18 mouse cellular contexts compared by ENCODE assay signal in the genomic region with DNA sequence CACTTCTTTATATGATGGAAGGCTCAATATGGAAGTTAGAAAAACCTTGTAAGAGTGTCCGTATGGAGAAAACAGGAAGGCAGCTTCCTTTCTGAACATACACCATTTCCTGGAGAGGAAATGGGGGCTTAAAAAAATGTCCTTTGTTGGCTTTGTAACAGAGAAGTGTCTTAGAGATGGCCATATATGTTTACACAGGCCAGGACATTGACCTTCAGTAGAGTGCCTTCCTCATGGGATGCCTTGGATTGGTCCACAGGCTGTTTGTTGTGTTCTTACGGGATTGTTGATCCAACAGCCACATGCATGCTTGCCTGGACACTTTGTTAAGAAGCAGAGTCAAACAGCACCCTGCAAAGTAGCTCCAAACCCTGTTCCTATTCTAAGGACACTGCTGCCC.
A peak's percentile ranks its signal among the peaks of the same experiment; 100 is the strongest.
DNase-seq lines count a peak whose midpoint lies in the region; ATAC-seq lines count a peak whose summit lies in the region.
"Had no signal": no experiment of that assay in that cellular context is flagged by ENCODE, and none has a peak within 500 bp of the region (broad histone marks: within the 10 kb centered on the region; RNA-seq: fewer than 3 reads in every experiment).

No protein-coding gene starts in this region.

- H3K9ac ChIP-seq in kidney, embryonic 15.5 days, result no peak overlapping the region
- H3K9ac ChIP-seq in liver, embryonic 15.5 days, result no peak overlapping the region
- H3K9ac ChIP-seq: hindbrain, embryonic 15.5 days; liver, embryonic 14.5 days; neural tube, embryonic 12.5 days had no signal

- H3K4me3 ChIP-seq in kidney, embryonic 15.5 days (replicated peaks), result no peak overlapping the region
- no peak overlapping the region for H3K4me3 ChIP-seq in liver, embryonic 15.5 days (replicated peaks)
- H3K4me3 ChIP-seq: hindbrain, embryonic 15.5 days; neural tube, embryonic 12.5 days had no signal

- peak; percentile 33; the same call in 1 of the 2 replicates for ATAC-seq in kidney, embryonic 15.5 days (replicated peaks; ENCODE audit: low FRiP score)
- peak; percentile 18; the same call in 1 of the 2 replicates for ATAC-seq in liver, embryonic 15.5 days (ENCODE audit: insufficient read depth)
- ATAC-seq: forebrain, embryonic 16.5 days had no signal

- no peaks in the 10 kb centered on the region for H3K27me3 ChIP-seq in kidney, embryonic 15.5 days
- no peaks in the 10 kb centered on the region for H3K27me3 ChIP-seq in liver, embryonic 15.5 days
- H3K27me3 ChIP-seq: hindbrain, embryonic 15.5 days; neural tube, embryonic 12.5 days had no signal

- peaks cover 15% of the 10 kb centered on the region for H3K4me1 ChIP-seq in kidney, embryonic 15.5 days
- no peaks in the 10 kb centered on the region for H3K4me1 ChIP-seq in liver, embryonic 15.5 days (replicated peaks)
- H3K4me1 ChIP-seq: neural tube, embryonic 12.5 days had no signal

- H3K27ac ChIP-seq in kidney, embryonic 15.5 days, result peak overlapping the region; percentile 61
- H3K27ac ChIP-seq in liver, embryonic 15.5 days (replicated peaks), result no peak overlapping the region
- H3K27ac ChIP-seq: hindbrain, embryonic 15.5 days; liver, embryonic 14.5 days; neural tube, embryonic 12.5 days had no signal

- no peak overlapping the region for H3K4me2 ChIP-seq in kidney, embryonic 15.5 days
- H3K4me2 ChIP-seq in liver, embryonic 15.5 days, result no peak overlapping the region
- H3K4me2 ChIP-seq: hindbrain, embryonic 15.5 days; neural tube, embryonic 12.5 days had no signal

- no peaks in the 10 kb centered on the region for H3K9me3 ChIP-seq in kidney, embryonic 15.5 days (replicated peaks)
- no peaks in the 10 kb centered on the region for H3K9me3 ChIP-seq in liver, embryonic 15.5 days (replicated peaks)
- H3K9me3 ChIP-seq: hindbrain, embryonic 15.5 days; neural tube, embryonic 12.5 days had no signal

- peak; percentile 83 for DNase-seq in heart, adult 11 months
- DNase-seq in heart, adult 8-10 months (ENCODE audit: low spot score), result no peak
- no peak for DNase-seq in kidney, adult 18-20 months
- peak; percentile 24 for DNase-seq in 416B (ENCODE audit: low read depth)
- no peak for DNase-seq in urinary bladder, postnatal 4 days (ENCODE audit: low spot score in 2 of 2)
- DNase-seq in embryo, embryonic 10 days (ENCODE audit: low spot score), result no peak
- DNase-seq: cerebellum, postnatal 10 days; gastrocnemius, postnatal 10 days; kidney, postnatal 4 days; midbrain, embryonic 14.5 days; retina, postnatal 1 day; spleen, adult 18-20 months had no signal

- 29% methylated on average over 2 of the region's 2 CpGs for WGBS in kidney, embryonic 15.5 days
- 29% methylated on average over 2 of the region's 2 CpGs for WGBS in liver, embryonic 15.5 days (ENCODE audit: insufficient replicate concordance)

- no peaks in the 10 kb centered on the region for H3K36me3 ChIP-seq in kidney, embryonic 15.5 days
- H3K36me3 ChIP-seq in liver, embryonic 15.5 days (replicated peaks), result no peaks in the 10 kb centered on the region
- H3K36me3 ChIP-seq: hindbrain, embryonic 15.5 days; neural tube, embryonic 12.5 days had no signal

Comparison
In these comparisons a context has a peak if more than half of its experiments do, and no peak if none do; other contexts are left out.
1. DNase-seq: peak in heart, adult 11 months (single experiment) and 416B (single experiment); none in heart, adult 8-10 months (single experiment), kidney, adult 18-20 months (single experiment), urinary bladder, postnatal 4 days (0 of 2) and embryo, embryonic 10 days (single experiment).